8 mouse cellular contexts compared by ENCODE assay signal in the genomic region with DNA sequence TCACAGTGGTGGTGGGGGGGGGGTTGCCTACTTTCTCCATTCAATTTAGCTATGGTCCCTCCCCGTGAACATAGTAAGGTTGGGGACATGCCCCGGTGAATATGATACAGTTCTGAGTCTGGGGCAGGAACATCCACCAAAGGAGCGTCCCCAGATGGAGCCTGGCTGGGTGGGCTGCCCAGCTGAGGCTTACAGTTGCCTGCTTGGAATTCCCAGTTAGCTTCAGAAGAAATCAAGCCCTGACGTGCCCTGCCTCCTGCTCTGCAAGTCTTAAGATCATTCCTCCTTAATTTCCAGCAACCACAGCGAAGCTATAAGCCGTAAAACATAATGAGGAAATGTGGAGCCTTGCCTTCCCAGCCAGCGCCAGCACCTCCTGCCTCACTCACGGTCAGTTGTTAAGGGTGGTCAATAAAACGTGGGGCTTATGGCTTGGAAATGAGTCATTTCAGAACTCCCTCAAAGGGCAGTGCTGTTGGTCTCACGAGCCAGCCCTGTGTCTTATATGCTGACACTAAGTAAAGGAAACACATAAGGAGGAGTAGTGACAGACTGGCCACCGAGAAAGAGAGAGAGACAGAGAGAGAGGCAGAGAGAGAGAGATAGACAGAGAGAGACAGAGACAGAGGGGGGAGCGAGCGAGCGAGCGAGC. TPM values are rescaled to one million over a fixed set of nuclear protein-coding genes. Genes with fewer than 3 reads are reported as not detected.
DNase-seq lines count a peak whose midpoint lies in the region; ATAC-seq and TF ChIP-seq lines count a peak whose summit lies in the region.

No protein-coding gene starts in this region.

- peak overlapping the region; percentile 67 for H3K4me3 ChIP-seq in kidney, embryonic 14.5 days (ENCODE audit: low read length)
- peak overlapping the region; percentile 46; the same call in 1 of the 2 replicates for H3K4me3 ChIP-seq in cortical plate, adult 2 months (ENCODE audit: insufficient read depth, low read length)
- peak overlapping the region; percentile 59 for H3K4me3 ChIP-seq in hindbrain, embryonic 14.5 days (replicated peaks; ENCODE audit: low read length)
- peak overlapping the region; percentile 65 for H3K4me3 ChIP-seq in midbrain, embryonic 15.5 days

- no peaks in the 10 kb centered on the region for H3K9me3 ChIP-seq in kidney, embryonic 14.5 days (ENCODE audit: control insufficient read depth, low read length)
- H3K9me3 ChIP-seq in hindbrain, embryonic 14.5 days (ENCODE audit: control insufficient read depth, low read length): no peaks in the 10 kb centered on the region
- no peaks in the 10 kb centered on the region for H3K9me3 ChIP-seq in midbrain, embryonic 15.5 days

- 17% methylated on average over 15 of the region's 15 CpGs for WGBS in kidney, embryonic 14.5 days
- WGBS in hindbrain, embryonic 14.5 days: 25% methylated on average over 15 of the region's 15 CpGs
- 36% methylated on average over 15 of the region's 15 CpGs for WGBS in midbrain, embryonic 15.5 days

- H3K36me3 ChIP-seq in kidney, embryonic 14.5 days (ENCODE audit: control insufficient read depth, insufficient read depth, low read length): no peaks in the 10 kb centered on the region
- no peaks in the 10 kb centered on the region for H3K36me3 ChIP-seq in hindbrain, embryonic 14.5 days (replicated peaks; ENCODE audit: control insufficient read depth, insufficient read depth)
- H3K36me3 ChIP-seq in midbrain, embryonic 15.5 days (replicated peaks): no peaks in the 10 kb centered on the region

- TF ChIP-seq CTCF in cortical plate, adult 2 months (IDR thresholded peaks at IDR 0.05; ENCODE audit: extremely low read depth, insufficient read depth, low read length): no peak

- H3K27ac ChIP-seq in kidney, embryonic 14.5 days (ENCODE audit: low read depth, low read length): no peak overlapping the region; the same call in 1 of the 2 replicates
- no peak overlapping the region for H3K27ac ChIP-seq in cortical plate, adult 2 months (ENCODE audit: insufficient read depth, low read length)
- H3K27ac ChIP-seq in hindbrain, embryonic 14.5 days: peak overlapping the region; percentile 40
- peak overlapping the region; percentile 70 for H3K27ac ChIP-seq in midbrain, embryonic 15.5 days

- peak overlapping the region; percentile 89 for H3K4me2 ChIP-seq in kidney, embryonic 14.5 days (replicated peaks; ENCODE audit: low read depth, low read length)
- peak overlapping the region; percentile 87 for H3K4me2 ChIP-seq in hindbrain, embryonic 14.5 days (replicated peaks)
- peak overlapping the region; percentile 77 for H3K4me2 ChIP-seq in midbrain, embryonic 15.5 days

- ATAC-seq in kidney, embryonic 14.5 days (ENCODE audit: low FRiP score, low TSS enrichment): no peak
- ATAC-seq in hindbrain, embryonic 14.5 days (ENCODE audit: low FRiP score): no peak
- ATAC-seq in midbrain, embryonic 15.5 days (replicated peaks): no peak

- peaks cover 39% of the 10 kb centered on the region for H3K4me1 ChIP-seq in kidney, embryonic 14.5 days (ENCODE audit: control insufficient read depth, insufficient read depth, low read length)
- peaks cover 8% of the 10 kb centered on the region for H3K4me1 ChIP-seq in cortical plate, adult 2 months (ENCODE audit: control insufficient read depth, insufficient read depth, low read length)
- H3K4me1 ChIP-seq in hindbrain, embryonic 14.5 days (replicated peaks; ENCODE audit: control insufficient read depth, insufficient read depth, low read length): peaks cover 54% of the 10 kb centered on the region; the same call in 1 of the 2 replicates
- H3K4me1 ChIP-seq in midbrain, embryonic 15.5 days: peaks cover 50% of the 10 kb centered on the region

- no peak for TF ChIP-seq POLR2A in cortical plate, adult 2 months (IDR thresholded peaks at IDR 0.05; ENCODE audit: extremely low read depth, insufficient read depth, low read length)

- DNase-seq in kidney, adult 11 months: no peak
- DNase-seq in hindbrain, embryonic 14.5 days (ENCODE audit: low spot score): no peak
- no peak for DNase-seq in cerebellum, adult 11 months
- DNase-seq in left cerebral cortex, postnatal 36 days (ENCODE audit: low spot score in 2 of 2): no peak
- no peak for DNase-seq in left cerebral cortex, adult 9 months (ENCODE audit: low spot score in 2 of 2)

- H3K27me3 ChIP-seq in kidney, embryonic 14.5 days (ENCODE audit: control insufficient read depth, insufficient read depth, low read length): peaks cover 27% of the 10 kb centered on the region
- no peaks in the 10 kb centered on the region for H3K27me3 ChIP-seq in hindbrain, embryonic 14.5 days (ENCODE audit: control insufficient read depth, insufficient read depth, low read length)
- H3K27me3 ChIP-seq in midbrain, embryonic 15.5 days (replicated peaks): no peaks in the 10 kb centered on the region

- intact Hi-C loops in left cerebral cortex, postnatal 36 days (cut with DNase I): loop anchor here (5.0 kb wide), 1 partner anchor 82 kb away; the partner anchor contains the start of gene Noxa1

- H3K9ac ChIP-seq in kidney, embryonic 14.5 days (ENCODE audit: low read depth, low read length): peak overlapping the region; percentile 35; the same call in 1 of the 2 replicates
- H3K9ac ChIP-seq in hindbrain, embryonic 14.5 days: 0 out of 2 replicates have a peak overlapping the region, but pooled peaks have one; percentile 17
- 0 out of 2 replicates have a peak overlapping the region, but pooled peaks have one; percentile 25 for H3K9ac ChIP-seq in midbrain, embryonic 15.5 days

RNA-seq across cellular contexts. Expression of gene Nrarp, which starts 0.9 kb away (rescaled TPM):
- polyA plus RNA-seq in kidney, embryonic 14.5 days (2014; fragmentation: Nextera tagmentation; extraction: Ambion mirVana): 8.7 and 21.0 TPM in 2 replicates
- 22.1 and 24.2 TPM in 2 replicates for polyA plus RNA-seq in cortical plate, adult 2 months (2012; rRNA removed)
- 15.6 and 19.9 TPM in 2 replicates for polyA plus RNA-seq in hindbrain, embryonic 14.5 days (2014; fragmentation: Nextera tagmentation; extraction: Ambion mirVana)
- 15.3 and 18.1 TPM in 2 replicates for polyA plus RNA-seq in midbrain, embryonic 15.5 days (2015; fragmentation: Nextera tagmentation; extraction: Ambion mirVana)
- 10 to 100 TPM; 19.7 to 30.7 TPM for total RNA-seq in left cerebral cortex, postnatal 36 days (2021)

RNA-seq across cellular contexts. Expression of gene Tor4a, which starts 17.0 kb away (rescaled TPM):
- 6.8 and 11.3 TPM in 2 replicates for polyA plus RNA-seq in kidney, embryonic 14.5 days (2014; fragmentation: Nextera tagmentation; extraction: Ambion mirVana)
- 2.5 TPM in 2 replicates for polyA plus RNA-seq in cortical plate, adult 2 months (2012; rRNA removed)
- 2.0 and 2.2 TPM in 2 replicates for polyA plus RNA-seq in hindbrain, embryonic 14.5 days (2014; fragmentation: Nextera tagmentation; extraction: Ambion mirVana)
- polyA plus RNA-seq in midbrain, embryonic 15.5 days (2015; fragmentation: Nextera tagmentation; extraction: Ambion mirVana): 1.9 and 2.0 TPM in 2 replicates
- 1 to 10 TPM; 1.6 to 2.3 TPM for total RNA-seq in left cerebral cortex, postnatal 36 days (2021)

RNA-seq across cellular contexts. Expression of gene Nelfb, which starts 31.6 kb away (rescaled TPM):
- 72.7 and 101 TPM in 2 replicates for polyA plus RNA-seq in kidney, embryonic 14.5 days (2014; fragmentation: Nextera tagmentation; extraction: Ambion mirVana)
- 52.0 and 57.5 TPM in 2 replicates for polyA plus RNA-seq in cortical plate, adult 2 months (2012; rRNA removed)
- polyA plus RNA-seq in hindbrain, embryonic 14.5 days (2014; fragmentation: Nextera tagmentation; extraction: Ambion mirVana): 88.0 and 91.6 TPM in 2 replicates
- 126 and 129 TPM in 2 replicates for polyA plus RNA-seq in midbrain, embryonic 15.5 days (2015; fragmentation: Nextera tagmentation; extraction: Ambion mirVana)
- 10 to 100 TPM; 55.4 to 58.5 TPM for total RNA-seq in left cerebral cortex, postnatal 36 days (2021)

RNA-seq across cellular contexts. Expression of gene Stpg3, which starts 34.7 kb away (rescaled TPM):
- 0.49 and 0.54 TPM in 2 replicates for polyA plus RNA-seq in kidney, embryonic 14.5 days (2014; fragmentation: Nextera tagmentation; extraction: Ambion mirVana)
- 0.11 TPM in 1 of 2 replicates, not detected in the other for polyA plus RNA-seq in cortical plate, adult 2 months (2012; rRNA removed)
- not detected in 2 replicates for polyA plus RNA-seq in hindbrain, embryonic 14.5 days (2014; fragmentation: Nextera tagmentation; extraction: Ambion mirVana)
- not detected in 2 replicates for polyA plus RNA-seq in midbrain, embryonic 15.5 days (2015; fragmentation: Nextera tagmentation; extraction: Ambion mirVana)
- total RNA-seq in left cerebral cortex, postnatal 36 days (2021): under 1 TPM in 1 of 2 experiments, not detected in 1; 0.29 TPM

RNA-seq across cellular contexts. Expression of gene Fam166a, which starts 38.9 kb away (rescaled TPM):
- polyA plus RNA-seq in kidney, embryonic 14.5 days (2014; fragmentation: Nextera tagmentation; extraction: Ambion mirVana): 0.55 TPM in 1 of 2 replicates, not detected in the other
- 0.19 and 0.21 TPM in 2 replicates for polyA plus RNA-seq in cortical plate, adult 2 months (2012; rRNA removed)
- polyA plus RNA-seq in hindbrain, embryonic 14.5 days (2014; fragmentation: Nextera tagmentation; extraction: Ambion mirVana): not detected in 2 replicates
- polyA plus RNA-seq in midbrain, embryonic 15.5 days (2015; fragmentation: Nextera tagmentation; extraction: Ambion mirVana): 0.43 and 0.78 TPM in 2 replicates
- total RNA-seq in left cerebral cortex, postnatal 36 days (2021): not detected

Comparison
In these comparisons a context has a peak if more than half of its experiments do, and no peak if none do; other contexts are left out.
1. H3K27ac ChIP-seq: peak in hindbrain, embryonic 14.5 days (single experiment) and midbrain, embryonic 15.5 days (single experiment); none in kidney, embryonic 14.5 days (single experiment) and cortical plate, adult 2 months (single experiment).
2. Peak in every context shown above with its lines, with median percentiles within 50 percentile points of each other: H3K4me2 ChIP-seq, H3K4me3 ChIP-seq and H3K9ac ChIP-seq.